Mouse (Mus musculus): ENCODE data around the gene Zyg11a. TPM values are rescaled to one million over a fixed set of nuclear protein-coding genes. Genes with fewer than 3 reads are reported as not detected.
"Not testable (repeated sequence)": the region's sequence is repeated elsewhere in the genome, so short reads cannot be mapped to it uniquely, and the experiment has no call there.

The Zyg11a gene
- polyA plus RNA-seq, 1 experiment from 2014 or later: 0.06 TPM

DNA sequence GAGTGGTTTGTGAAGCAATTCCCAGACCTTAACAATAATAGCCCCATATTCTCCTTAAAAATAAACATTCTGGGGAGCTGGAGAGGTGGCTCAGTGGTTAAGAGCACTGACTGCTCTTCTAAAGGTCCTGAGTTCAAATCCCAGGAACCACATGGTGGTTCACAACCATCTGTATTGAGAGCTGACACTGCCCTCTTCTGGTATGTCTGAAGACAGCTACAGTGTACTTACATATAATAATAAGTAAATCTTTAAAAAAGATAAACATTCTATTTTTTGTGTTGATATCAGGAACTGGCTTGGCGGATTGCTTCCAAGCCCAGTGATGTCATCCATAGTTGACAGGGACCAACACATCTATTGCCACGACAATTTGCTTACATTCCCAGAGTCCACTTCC, 74.7 kb downstream of the Zyg11a start:
- not testable (repeated sequence) for H3K4me1 ChIP-seq; H3K9me3 ChIP-seq (replicated peaks); H3K9ac ChIP-seq (replicated peaks); H3K27ac ChIP-seq (replicated peaks); ATAC-seq (ENCODE audit: low FRiP score); H3K4me2 ChIP-seq; H3K4me3 ChIP-seq (replicated peaks); H3K27me3 ChIP-seq (replicated peaks); H3K36me3 ChIP-seq
- 79% methylated on average over 2 of the region's 2 CpGs for WGBS

- Histone ChIP-seq H3K36me3 (no peaks in the 10 kb centered on the region), H3K4me3 (replicated peaks) (no peak overlapping the region), H3K9ac (replicated peaks) (no peak overlapping the region), H3K4me2 (no peak overlapping the region), H3K9me3 (replicated peaks) (no peaks in the 10 kb centered on the region), H3K27me3 (replicated peaks) (no peaks in the 10 kb centered on the region), H3K27ac (replicated peaks) (no peak overlapping the region), H3K4me1 (no peaks in the 10 kb centered on the region)
- WGBS: 91% methylated on average over 5 of the region's 5 CpGs
- no peak for ATAC-seq (ENCODE audit: low FRiP score)
Measured at GRCm38 (mm10) chr4:108136938-108137337, 80.9 kb downstream of the Zyg11a start.

Other genes with a start within 250 kb of the Zyg11a start
- gene Slc1a7, start 249.7 kb downstream of the Zyg11a start, polyA plus RNA-seq (2015; fragmentation: Nextera tagmentation; extraction: Ambion mirVana): not detected in 2 replicates
- 0.32 and 0.44 TPM in 2 replicates for gene Podn, start 121.6 kb downstream of the Zyg11a start, polyA plus RNA-seq (2015; fragmentation: Nextera tagmentation; extraction: Ambion mirVana)
- gene Scp2, start 73.0 kb downstream of the Zyg11a start, polyA plus RNA-seq (2015; fragmentation: Nextera tagmentation; extraction: Ambion mirVana): 225 and 234 TPM in 2 replicates
- 11.8 and 15.4 TPM in 2 replicates for gene Echdc2, start 52.6 kb downstream of the Zyg11a start, polyA plus RNA-seq (2015; fragmentation: Nextera tagmentation; extraction: Ambion mirVana)
- 23.3 and 28.8 TPM in 2 replicates for gene Zyg11b, start 83.0 kb upstream of the Zyg11a start, polyA plus RNA-seq (2015; fragmentation: Nextera tagmentation; extraction: Ambion mirVana)
- 42.6 and 46.8 TPM in 2 replicates for gene Coa7, start 110.1 kb upstream of the Zyg11a start, polyA plus RNA-seq (2015; fragmentation: Nextera tagmentation; extraction: Ambion mirVana)
- gene Shisal2a, start 165.3 kb upstream of the Zyg11a start, polyA plus RNA-seq (2015; fragmentation: Nextera tagmentation; extraction: Ambion mirVana): 4.0 and 6.3 TPM in 2 replicates
- gene Gpx7, start 188.9 kb upstream of the Zyg11a start, polyA plus RNA-seq (2015; fragmentation: Nextera tagmentation; extraction: Ambion mirVana): 36.9 and 37.9 TPM in 2 replicates
- 49.4 and 52.0 TPM in 2 replicates for gene Tut4, start 241.4 kb upstream of the Zyg11a start, polyA plus RNA-seq (2015; fragmentation: Nextera tagmentation; extraction: Ambion mirVana)